Mouse (Mus musculus) neural tube, embryonic 15.5 days (tissue): Measurements from ENCODE around the gene Deup1. TPM values are rescaled to one million over a fixed set of nuclear protein-coding genes. Genes with fewer than 3 reads are reported as not detected.

Experiments used
- ATAC-seq: fragments of 200-750 bp; cut with Nextera tagmentation; 2 replicates; pipeline ENCODE4 v1.8.0; 2017; ENCODE audit warnings: mild to moderate bottlenecking, moderate TSS enrichment, moderate library complexity; ENCODE audit not compliant: low FRiP score
- H3K27ac ChIP-seq: fragments of 300-500 bp; sonication (generic); replicated peaks from 2 replicates; pipeline ENCODE4 v1.5.1; 2015; ENCODE audit warnings: mild to moderate bottlenecking, inconsistent platforms
- H3K27me3 ChIP-seq: fragments of 300-500 bp; sonication (generic); replicated peaks from 2 replicates; pipeline ENCODE4 v1.6.1; 2015; ENCODE audit warnings: inconsistent platforms
- H3K36me3 ChIP-seq: fragments of 300-500 bp; sonication (generic); 2 replicates; pipeline ENCODE4 v1.6.1; 2015; ENCODE audit warnings: inconsistent platforms
- H3K4me1 ChIP-seq: fragments of 300-500 bp; sonication (generic); 2 replicates; pipeline ENCODE4 v1.6.1; 2015; ENCODE audit warnings: inconsistent platforms
- H3K4me2 ChIP-seq: fragments of 300-500 bp; sonication (generic); 2 replicates; pipeline ENCODE4 v1.6.1; 2015; ENCODE audit warnings: inconsistent platforms, mild to moderate bottlenecking, moderate library complexity
- H3K4me3 ChIP-seq: fragments of 300-500 bp; sonication (generic); replicated peaks from 2 replicates; pipeline ENCODE4 v1.5.1; 2015; ENCODE audit warnings: mild to moderate bottlenecking, inconsistent platforms
- H3K9ac ChIP-seq: fragments of 300-500 bp; sonication (generic); replicated peaks from 2 replicates; pipeline ENCODE4 v1.6.1; 2015; ENCODE audit warnings: mild to moderate bottlenecking, inconsistent platforms
- H3K9me3 ChIP-seq: fragments of 300-500 bp; sonication (generic); replicated peaks from 2 replicates; pipeline ENCODE4 v1.6.1; 2016; ENCODE audit warnings: inconsistent platforms
- WGBS: fragments of 180-500 bp; shearing (Covaris S2); methylation state at CpG from one replicate; pipeline ENCODE4 v1.1.7; 2015; ENCODE audit warnings: mixed read lengths; 5-methylcytosine and 5-hydroxymethylcytosine counted together
- polyA plus RNA-seq: library from polyadenylated mRNA; unstranded; fragments of >200 nt; fragmentation: Nextera tagmentation; extraction: Ambion mirVana; gene quantifications from 2 replicates; pipeline ENCODE4 v1.2.1, GENCODE M21; 2015

Deup1 gene
- polyA plus RNA-seq: 0.35 and 0.86 TPM in 2 replicates

GRCm38 (mm10) chr9:15627785-15628287, at the start of gene Deup1:
Gene Deup1 (minus strand): TSS chr9:15627933.
- ATAC-seq: peak; percentile 88
- 0 out of 2 replicates have a peak, but pooled peaks cover 3% of the 10 kb centered on the region for H3K27me3 ChIP-seq
- no peak within 1 kb of the TSS for H3K27ac ChIP-seq
- H3K4me2 ChIP-seq: peak within 1 kb of the TSS; percentile 73
- under 1% methylated on average over 28 of the region's 28 CpGs for WGBS
- H3K9ac ChIP-seq: peak within 1 kb of the TSS; percentile 29; the same call in 1 of the 2 replicates
- peak within 1 kb of the TSS; percentile 34 for H3K4me3 ChIP-seq
- H3K4me1 ChIP-seq: peaks cover 7% of the 10 kb centered on the region
- no peaks in the 10 kb centered on the region for H3K9me3 ChIP-seq
- H3K36me3 ChIP-seq: no peaks in the 10 kb centered on the region

DNA sequence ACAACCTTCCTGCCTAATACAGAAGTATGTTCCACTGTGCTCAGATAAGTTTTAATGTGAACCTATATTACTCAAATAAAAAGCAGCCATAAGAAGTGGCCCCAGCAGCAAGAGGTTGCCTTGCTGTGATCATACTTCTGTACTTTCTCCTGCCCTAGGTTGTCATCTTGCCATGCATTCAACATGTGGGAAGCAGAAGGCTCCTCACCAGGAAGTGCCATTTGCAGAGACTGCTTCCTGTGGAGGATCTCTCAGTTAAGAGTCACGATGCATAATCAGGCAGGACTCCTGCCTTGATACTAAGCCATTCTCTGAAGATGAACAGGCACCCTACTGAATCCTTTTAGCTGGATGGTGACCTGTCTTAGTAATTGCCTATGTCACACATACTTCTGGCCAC, 44.5 kb upstream of the Deup1 start:
- H3K27ac ChIP-seq: no peak overlapping the region
- H3K9ac ChIP-seq: no peak overlapping the region
- no peaks in the 10 kb centered on the region for H3K36me3 ChIP-seq
- H3K4me1 ChIP-seq: peaks cover 6% of the 10 kb centered on the region; the same call in 1 of the 2 replicates
- 57% methylated on average over 1 of the region's 1 CpGs for WGBS
- H3K9me3 ChIP-seq: no peaks in the 10 kb centered on the region
- H3K4me2 ChIP-seq: no peak overlapping the region
- no peaks in the 10 kb centered on the region for H3K27me3 ChIP-seq
- no peak overlapping the region for H3K4me3 ChIP-seq
- ATAC-seq: no peak

- WGBS: 14% methylated on average over 5 of the region's 5 CpGs
- Histone ChIP-seq H3K4me2 (no peak overlapping the region), H3K9me3 (no peaks in the 10 kb centered on the region), H3K4me3 (no peak overlapping the region), H3K27ac (no peak overlapping the region), H3K27me3 (no peaks in the 10 kb centered on the region), H3K9ac (no peak overlapping the region), H3K4me1 (peaks cover 6% of the 10 kb centered on the region; the same call in 1 of the 2 replicates), H3K36me3 (no peaks in the 10 kb centered on the region)
- ATAC-seq: peak; percentile 50; the same call in 1 of the 2 replicates
These were observed 42.3 kb upstream of the Deup1 start for GRCm38 (mm10) chr9:15670002-15670527.

- Histone ChIP-seq H3K27ac (no peak overlapping the region), H3K9ac (no peak overlapping the region)
- 68% methylated on average over 3 of the region's 3 CpGs for WGBS
These were observed 41.7 kb upstream of the Deup1 start for GRCm38 (mm10) chr9:15669452-15669851.

DNA sequence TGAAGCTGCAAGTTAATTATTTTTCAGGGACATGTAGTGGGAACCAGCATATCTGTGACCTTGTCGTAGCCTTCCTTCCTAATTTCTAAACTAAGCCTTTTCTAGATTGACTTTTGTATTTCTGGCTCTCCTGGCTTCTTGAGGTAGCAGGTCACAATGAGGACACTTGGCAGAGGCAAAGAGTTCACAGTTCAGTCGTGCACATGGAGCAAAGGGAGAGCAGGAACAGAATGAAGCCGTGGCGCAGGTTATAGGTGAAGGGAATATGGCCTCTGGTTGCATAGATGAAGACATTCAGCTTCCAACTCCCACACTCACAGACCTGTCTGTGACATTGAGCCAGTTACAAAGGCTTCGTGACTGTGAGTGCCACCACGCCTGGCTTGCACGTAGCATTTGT, 36.9 kb upstream of the Deup1 start:
- ATAC-seq: no peak
- H3K4me3 ChIP-seq: no peak overlapping the region
- H3K9ac ChIP-seq: no peak overlapping the region
- no peaks in the 10 kb centered on the region for H3K9me3 ChIP-seq
- no peaks in the 10 kb centered on the region for H3K27me3 ChIP-seq
- 91% methylated on average over 7 of the region's 7 CpGs for WGBS
- H3K4me2 ChIP-seq: no peak overlapping the region
- H3K27ac ChIP-seq: no peak overlapping the region
- H3K4me1 ChIP-seq: no peaks in the 10 kb centered on the region
- no peaks in the 10 kb centered on the region for H3K36me3 ChIP-seq

More at GRCm38 (mm10) chr9:15669452-15669851, 41.7 kb upstream of the Deup1 start:
- Histone ChIP-seq H3K27me3 (no peaks in the 10 kb centered on the region), H3K4me2 (no peak overlapping the region), H3K4me1 (peaks cover 6% of the 10 kb centered on the region; the same call in 1 of the 2 replicates), H3K4me3 (no peak overlapping the region), H3K36me3 (no peaks in the 10 kb centered on the region), H3K9me3 (no peaks in the 10 kb centered on the region)
- ATAC-seq: no peak

DNA sequence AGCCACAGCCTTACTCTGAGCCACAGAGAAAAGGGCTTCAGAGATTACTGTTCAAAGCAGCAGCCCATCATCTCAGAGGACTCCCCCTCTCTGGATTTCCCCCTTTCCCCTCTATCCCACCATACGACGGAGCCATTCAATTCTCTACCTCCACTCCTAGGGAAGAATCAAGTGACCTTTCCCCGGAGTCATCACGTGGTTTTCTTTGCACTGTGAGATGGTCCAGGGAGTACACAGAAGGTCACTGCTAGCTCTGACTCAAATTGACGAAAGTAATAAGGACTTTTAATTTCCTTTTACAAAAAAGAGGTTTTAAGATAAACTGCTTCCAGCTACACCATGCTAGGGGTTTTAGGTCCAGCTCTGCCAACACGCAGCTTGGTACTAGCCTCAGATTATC, 31.3 kb upstream of the Deup1 start:
- no peak overlapping the region for H3K9ac ChIP-seq
- H3K27me3 ChIP-seq: no peaks in the 10 kb centered on the region
- H3K36me3 ChIP-seq: no peaks in the 10 kb centered on the region
- 65% methylated on average over 6 of the region's 6 CpGs for WGBS
- no peak overlapping the region for H3K4me2 ChIP-seq
- peaks cover 7% of the 10 kb centered on the region; the same call in 1 of the 2 replicates for H3K4me1 ChIP-seq
- H3K9me3 ChIP-seq: no peaks in the 10 kb centered on the region; the same call in 1 of the 2 replicates
- H3K27ac ChIP-seq: no peak overlapping the region
- no peak overlapping the region for H3K4me3 ChIP-seq
- no peak for ATAC-seq

DNA sequence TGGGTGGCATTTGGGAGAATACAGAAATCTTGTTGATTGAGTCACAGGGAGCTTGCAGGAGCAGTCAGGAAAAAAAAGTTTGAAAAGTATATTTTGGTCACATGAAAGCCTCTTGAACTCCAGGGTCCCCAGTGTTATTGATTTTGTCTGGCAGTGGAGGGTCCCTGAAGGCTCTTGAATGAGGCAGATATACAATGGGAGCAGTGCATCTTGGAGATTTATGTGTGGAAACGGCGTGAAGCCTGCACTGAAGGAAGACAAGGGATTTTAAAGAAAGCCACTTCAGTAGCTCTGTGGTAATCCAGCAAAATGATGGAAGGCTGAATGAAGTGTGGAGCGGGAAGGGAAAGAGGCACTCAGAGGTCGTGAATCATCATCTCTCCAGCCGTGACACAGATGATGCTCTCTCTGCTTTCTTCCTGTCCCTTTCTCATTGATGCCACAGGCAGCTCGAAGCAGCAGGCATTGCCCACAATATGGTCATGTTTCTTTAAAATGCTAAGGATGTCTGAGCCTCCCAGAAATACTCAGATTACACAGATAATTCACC, 30.6 kb upstream of the Deup1 start:
- peak; percentile 35; the same call in 1 of the 2 replicates for ATAC-seq
- Histone ChIP-seq H3K4me3 (no peak overlapping the region), H3K9ac (no peak overlapping the region), H3K4me2 (no peak overlapping the region), H3K9me3 (no peaks in the 10 kb centered on the region; the same call in 1 of the 2 replicates), H3K27me3 (no peaks in the 10 kb centered on the region), H3K36me3 (no peaks in the 10 kb centered on the region), H3K27ac (no peak overlapping the region), H3K4me1 (peaks cover 7% of the 10 kb centered on the region; the same call in 1 of the 2 replicates)
- whole genome bisulfite sequencing: 5% methylated on average over 6 of the region's 6 CpGs

- Histone ChIP-seq H3K4me2 (no peak overlapping the region), H3K4me3 (no peak overlapping the region)
- ATAC-seq: no peak
These were observed 25.3 kb upstream of the Deup1 start for GRCm38 (mm10) chr9:15653036-15653435.

DNA sequence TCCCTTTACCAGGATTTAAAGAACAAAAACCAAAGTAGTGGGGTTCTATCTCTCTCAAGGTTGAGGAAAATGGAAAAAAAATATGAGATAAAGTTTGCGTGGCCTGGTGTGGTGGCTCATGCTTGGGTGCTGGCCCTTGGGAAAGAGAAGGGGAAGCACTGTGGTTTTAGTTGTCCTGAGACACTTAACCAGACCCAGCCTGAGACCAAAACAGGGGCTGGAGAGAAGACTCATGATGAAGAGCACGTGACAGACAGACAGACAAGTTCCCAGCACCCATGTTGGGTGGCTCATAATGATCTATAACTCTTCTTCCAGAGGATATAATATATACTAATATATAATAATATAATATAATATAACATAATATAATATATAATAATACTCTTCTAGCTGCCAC, 22.2 kb upstream of the Deup1 start:
- H3K4me3 ChIP-seq: no peak overlapping the region
- 97% methylated on average over 2 of the region's 2 CpGs for WGBS
- no peaks in the 10 kb centered on the region for H3K4me1 ChIP-seq
- ATAC-seq: no peak
- H3K4me2 ChIP-seq: no peak overlapping the region
- H3K27ac ChIP-seq: no peak overlapping the region
- no peaks in the 10 kb centered on the region; the same call in 1 of the 2 replicates for H3K9me3 ChIP-seq
- no peaks in the 10 kb centered on the region for H3K27me3 ChIP-seq
- H3K36me3 ChIP-seq: no peaks in the 10 kb centered on the region
- H3K9ac ChIP-seq: no peak overlapping the region

More at GRCm38 (mm10) chr9:15653036-15653435, 25.3 kb upstream of the Deup1 start:
- H3K4me1 ChIP-seq: peaks cover under 1% of the 10 kb centered on the region; the same call in 1 of the 2 replicates
- no peaks in the 10 kb centered on the region for H3K27me3 ChIP-seq
- H3K36me3 ChIP-seq: no peaks in the 10 kb centered on the region
- H3K27ac ChIP-seq: no peak overlapping the region
- no peaks in the 10 kb centered on the region; the same call in 1 of the 2 replicates for H3K9me3 ChIP-seq
- no peak overlapping the region for H3K9ac ChIP-seq

DNA sequence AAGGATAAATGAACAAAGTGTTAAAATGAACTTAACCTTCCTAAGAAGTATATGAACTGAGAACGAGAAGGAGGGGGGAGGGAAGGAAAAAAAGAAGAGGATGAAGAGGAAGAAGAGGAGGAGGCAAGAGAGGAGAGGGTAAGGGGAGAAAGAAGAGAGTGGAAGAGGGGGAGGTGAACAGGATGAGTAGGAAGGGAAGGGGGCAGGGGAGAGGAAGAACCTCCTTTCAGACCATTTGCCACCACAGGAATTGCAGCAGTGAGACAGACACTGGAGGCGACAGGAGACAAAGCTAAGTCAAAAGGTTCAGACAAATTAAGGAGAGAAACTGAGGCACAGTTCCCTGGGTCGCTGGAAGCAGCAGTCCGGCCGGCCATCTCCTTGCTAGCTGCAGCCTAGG, 349 bp downstream of the Deup1 start:
- H3K9ac ChIP-seq: no peak overlapping the region
- WGBS: 17% methylated on average over 5 of the region's 5 CpGs

GRCm38 (mm10) chr9:15624739-15625138, 3.0 kb downstream of the Deup1 start:
- no peak overlapping the region for H3K9ac ChIP-seq
- no peak overlapping the region for H3K27ac ChIP-seq
- H3K27me3 ChIP-seq: 0 out of 2 replicates have a peak, but pooled peaks cover 3% of the 10 kb centered on the region
- 75% methylated on average over 3 of the region's 3 CpGs for WGBS
- H3K36me3 ChIP-seq: no peaks in the 10 kb centered on the region
- H3K9me3 ChIP-seq: no peaks in the 10 kb centered on the region
- peaks cover 7% of the 10 kb centered on the region for H3K4me1 ChIP-seq
- no peak for ATAC-seq
- H3K4me3 ChIP-seq: no peak overlapping the region
- H3K4me2 ChIP-seq: no peak overlapping the region

More for the DNA sequence above, 349 bp downstream of the Deup1 start:
- peaks cover 7% of the 10 kb centered on the region for H3K4me1 ChIP-seq
- no peaks in the 10 kb centered on the region for H3K9me3 ChIP-seq
- no peaks in the 10 kb centered on the region for H3K36me3 ChIP-seq
- H3K27ac ChIP-seq: no peak overlapping the region
- peak; percentile 39; the same call in 1 of the 2 replicates for ATAC-seq
- H3K4me3 ChIP-seq: peak overlapping the region; percentile 34
- H3K4me2 ChIP-seq: peak overlapping the region; percentile 73
- 0 out of 2 replicates have a peak, but pooled peaks cover 3% of the 10 kb centered on the region for H3K27me3 ChIP-seq

DNA sequence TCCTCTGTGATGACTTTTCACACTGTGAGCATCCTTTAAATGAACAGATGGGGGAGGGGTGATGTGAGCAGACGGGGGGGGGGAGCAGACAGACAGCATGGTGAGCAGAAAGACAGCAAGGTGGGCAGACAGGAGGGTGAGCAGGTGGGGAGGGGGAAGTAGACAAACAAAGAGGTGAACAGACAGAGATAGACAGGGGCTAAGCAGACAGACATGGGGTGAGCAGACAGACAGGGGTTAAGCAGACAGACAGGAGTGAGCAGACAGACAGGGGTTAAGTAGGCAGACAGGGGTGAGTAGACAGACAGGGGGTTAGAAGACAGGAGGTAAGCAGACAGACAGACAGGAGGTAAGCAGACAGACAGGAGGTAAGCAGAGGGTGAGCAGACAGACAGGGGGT, 8.0 kb downstream of the Deup1 start:
- Histone ChIP-seq H3K27ac (no peak overlapping the region), H3K4me2 (no peak overlapping the region), H3K27me3 (no peaks in the 10 kb centered on the region), H3K9ac (no peak overlapping the region), H3K9me3 (no peaks in the 10 kb centered on the region), H3K4me1 (no peaks in the 10 kb centered on the region), H3K36me3 (no peaks in the 10 kb centered on the region), H3K4me3 (no peak overlapping the region)
- 0 out of 2 replicates have a peak, but pooled peaks have one; percentile 52 for ATAC-seq
- WGBS: 47% methylated on average over 1 of the region's 1 CpGs
